Mouse (Mus musculus) cerebellum, postnatal 10 days (tissue): ENCODE results near the gene Gm15557.

Experiments
- DNase-seq, 2 experiments: peaks; one replicate each; pipeline ENCODE4 v3.0.0; 2021; ENCODE audit warnings: mixed read lengths in 2 of 2

Gene Gm15557

GRCm38 (mm10) chr2:155952006-155952405, 11.5 kb downstream of the Gm15557 start:
- peak; percentile 86 to 87 for DNase-seq

- peak; percentile 93 to 96 for DNase-seq
These were observed 15.9 kb downstream of the Gm15557 start, which contains the start of gene Cep250 for GRCm38 (mm10) chr2:155956134-155957059. Gene Cep250 (plus strand): TSS chr2:155956458.

GRCm38 (mm10) chr2:155959981-155960380, 19.5 kb downstream of the Gm15557 start:
- DNase-seq: no peak

- DNase-seq: peak in 1 of 2 experiments; percentile 52
These were observed 21.3 kb downstream of the Gm15557 start for GRCm38 (mm10) chr2:155961862-155962261.

- peak; percentile 65 to 80 for DNase-seq
These were observed 22.5 kb downstream of the Gm15557 start for GRCm38 (mm10) chr2:155962991-155963390.

GRCm38 (mm10) chr2:155973348-155973747, 32.8 kb downstream of the Gm15557 start:
- DNase-seq: no peak

GRCm38 (mm10) chr2:155974087-155974731, 33.7 kb downstream of the Gm15557 start:
- no peak for DNase-seq

- DNase-seq: no peak
These were observed 38.9 kb downstream of the Gm15557 start for GRCm38 (mm10) chr2:155979328-155979991.

GRCm38 (mm10) chr2:155985776-155986175, 45.2 kb downstream of the Gm15557 start:
- DNase-seq: no peak

GRCm38 (mm10) chr2:155987131-155987530, 46.6 kb downstream of the Gm15557 start:
- DNase-seq: no peak

- DNase-seq: peak; percentile 60 to 71
These were observed 48.6 kb downstream of the Gm15557 start for GRCm38 (mm10) chr2:155989085-155989484.

- DNase-seq: peak; percentile 73 to 74
These were observed 50.6 kb downstream of the Gm15557 start for GRCm38 (mm10) chr2:155991151-155991550.

- DNase-seq: peak; percentile 98 to 99
These were observed 51.4 kb downstream of the Gm15557 start for GRCm38 (mm10) chr2:155991863-155992321.
